Mouse (Mus musculus) E14TG2a.4 (cell line): ENCODE data around the gene Dapp1.
A peak's percentile ranks its signal among the peaks of the same experiment; 100 is the strongest.
"Not testable (repeated sequence)": the region's sequence is repeated elsewhere in the genome, so short reads cannot be mapped to it uniquely, and the experiment has no call there.

Experiments used
- H3K27me3 ChIP-seq: 2 replicates; pipeline ENCODE4 v1.6.1; 2014; ENCODE audit warnings: low read length, control low read depth; ENCODE audit not compliant: insufficient read depth
- H3K36me3 ChIP-seq: 2 replicates; pipeline ENCODE4 v1.6.1; 2014; ENCODE audit warnings: low read length, control low read depth; ENCODE audit not compliant: insufficient read depth
- H3K4me1 ChIP-seq: replicated peaks from 2 replicates; pipeline ENCODE4 v1.6.1; 2014; ENCODE audit warnings: low read depth, low read length, control low read depth
- H3K4me3 ChIP-seq: replicated peaks from 2 replicates; pipeline ENCODE4 v1.5.1; 2014; ENCODE audit warnings: mild to moderate bottlenecking, low read length
- H3K9me3 ChIP-seq: 2 replicates; pipeline ENCODE4 v1.6.1; 2014; ENCODE audit warnings: low read length, control low read depth
- CTCF ChIP-seq: conservative IDR thresholded peaks from 2 replicates; pipeline ENCODE4 v1.5.1; 2014; ENCODE audit warnings: low read length
- NANOG ChIP-seq: IDR thresholded peaks from 2 replicates; pipeline ENCODE4 v1.6.1; 2014; ENCODE audit warnings: borderline replicate concordance, low read length, mixed read lengths
- POU5F1 ChIP-seq: IDR thresholded peaks from 2 replicates; pipeline ENCODE4 v1.6.1; 2014; ENCODE audit warnings: low read length, borderline replicate concordance

Dapp1 gene

DNA sequence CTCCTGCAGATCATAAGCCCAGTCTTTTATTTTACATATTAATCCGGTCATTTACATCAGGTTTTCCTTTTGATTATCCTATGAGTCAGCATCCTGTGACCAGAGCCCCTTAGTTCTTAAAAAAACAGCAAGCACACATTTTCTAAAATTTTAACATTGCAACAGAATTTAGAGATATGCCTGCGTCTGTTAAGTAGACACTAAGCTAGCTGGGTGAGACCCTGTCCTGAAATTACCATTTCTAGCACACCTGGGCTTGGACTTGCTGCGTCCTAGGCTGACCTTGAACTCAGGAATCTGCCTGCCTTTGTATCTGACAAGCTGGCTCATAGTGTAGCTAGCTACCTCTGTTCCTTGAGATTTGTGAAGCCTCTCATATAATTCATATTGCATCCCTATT lies 51.4 kb downstream of the Dapp1 start:
- peaks cover 26% of the 10 kb centered on the region for H3K4me1 ChIP-seq
- no peak overlapping the region for H3K4me3 ChIP-seq
- no peaks in the 10 kb centered on the region for H3K27me3 ChIP-seq
- no peak for TF ChIP-seq POU5F1
- TF ChIP-seq NANOG = no peak
- no peak for TF ChIP-seq CTCF
- no peaks in the 10 kb centered on the region for H3K9me3 ChIP-seq
- H3K36me3 ChIP-seq = peaks cover 70% of the 10 kb centered on the region

DNA sequence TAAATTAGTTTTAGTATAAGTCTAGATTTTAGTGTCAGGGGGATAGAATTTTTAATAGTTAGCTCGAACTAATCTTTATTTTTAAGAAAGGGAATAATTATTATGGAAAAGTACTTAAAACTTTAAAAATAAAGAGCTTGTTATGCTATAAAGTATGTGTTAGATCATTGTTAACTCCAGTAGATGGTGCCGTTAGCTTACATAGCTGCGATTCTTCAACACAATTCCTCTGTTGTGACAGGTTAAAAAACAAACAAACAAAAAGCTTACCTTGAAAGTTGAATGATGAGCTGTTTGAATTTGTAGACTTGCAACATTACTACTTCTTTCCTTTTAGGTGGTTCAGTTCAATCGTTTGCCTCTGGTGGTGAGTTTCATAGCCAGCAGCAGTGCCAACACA lies 54.3 kb downstream of the Dapp1 start:
- Histone ChIP-seq H3K4me1 (peaks cover 23% of the 10 kb centered on the region), H3K4me3 (no peak overlapping the region), H3K27me3 (no peaks in the 10 kb centered on the region), H3K9me3 (no peaks in the 10 kb centered on the region), H3K36me3 (peaks cover 67% of the 10 kb centered on the region)
- TF ChIP-seq NANOG (no peak), CTCF (no peak), POU5F1 (no peak)

GRCm38 (mm10) chr3:137920594-137920993 lies 60.8 kb downstream of the Dapp1 start:
- no peak overlapping the region for H3K4me3 ChIP-seq
- H3K4me1 ChIP-seq = peaks cover 15% of the 10 kb centered on the region
- H3K9me3 ChIP-seq = no peaks in the 10 kb centered on the region
- peaks cover 46% of the 10 kb centered on the region for H3K36me3 ChIP-seq
- no peaks in the 10 kb centered on the region for H3K27me3 ChIP-seq
- TF ChIP-seq NANOG = no peak
- TF ChIP-seq CTCF = no peak
- TF ChIP-seq POU5F1 = no peak

DNA sequence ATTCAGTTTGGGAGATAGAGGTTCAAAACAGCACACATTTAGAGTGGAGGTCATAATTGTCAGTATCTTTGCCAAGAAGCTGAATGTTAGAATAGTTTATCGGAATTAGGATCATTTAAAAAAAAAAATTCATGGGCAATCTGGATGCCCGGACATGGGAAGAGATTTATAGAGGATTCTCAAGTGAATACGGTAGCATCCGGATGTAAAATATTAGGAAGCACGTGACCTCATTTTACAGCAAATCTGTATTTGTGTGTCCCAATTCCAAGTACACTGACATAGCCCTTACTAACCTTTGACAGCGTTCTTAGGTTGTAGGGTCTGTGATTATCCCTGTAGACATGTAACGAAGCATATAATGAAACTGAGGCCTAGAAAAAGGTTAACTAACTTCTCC lies 61.9 kb downstream of the Dapp1 start:
- Histone ChIP-seq H3K36me3 (peaks cover 35% of the 10 kb centered on the region), H3K4me1 (peaks cover 15% of the 10 kb centered on the region), H3K9me3 (no peaks in the 10 kb centered on the region), H3K4me3 (peak overlapping the region; percentile 98), H3K27me3 (no peaks in the 10 kb centered on the region)
- no peak for TF ChIP-seq POU5F1
- TF ChIP-seq NANOG = no peak
- TF ChIP-seq CTCF = no peak

DNA sequence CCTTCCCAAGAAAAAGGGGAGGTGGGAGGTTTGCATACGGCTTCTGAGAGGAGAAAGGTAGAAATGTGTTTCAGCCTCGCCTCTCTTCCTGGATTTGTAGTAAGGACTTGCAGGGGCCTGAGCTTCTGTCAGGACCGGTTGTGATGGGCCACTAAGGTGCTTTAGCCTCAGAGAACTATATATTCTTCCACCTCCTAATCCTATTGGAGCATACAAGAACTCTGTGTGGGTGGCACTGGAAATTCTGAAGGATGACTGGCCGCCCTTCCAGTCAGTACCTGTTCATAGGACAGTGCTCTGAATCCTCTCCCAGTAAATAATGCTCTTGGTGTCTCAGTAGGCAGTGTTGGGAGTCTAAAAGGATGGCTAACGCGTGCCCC lies 62.4 kb downstream of the Dapp1 start:
- TF ChIP-seq NANOG (no peak), POU5F1 (no peak), CTCF (no peak)
- Histone ChIP-seq H3K9me3 (no peaks in the 10 kb centered on the region), H3K4me3 (peak overlapping the region; percentile 98), H3K36me3 (peaks cover 31% of the 10 kb centered on the region), H3K27me3 (no peaks in the 10 kb centered on the region), H3K4me1 (peaks cover 15% of the 10 kb centered on the region)

GRCm38 (mm10) chr3:137918172-137918931 lies 63.0 kb downstream of the Dapp1 start, which contains the start of gene Lamtor3:
Gene Lamtor3 (plus strand): TSS chr3:137918506.
- TF ChIP-seq POU5F1 = no peak
- no peak for TF ChIP-seq CTCF
- TF ChIP-seq NANOG = no peak
- Histone ChIP-seq H3K36me3 (peaks cover 26% of the 10 kb centered on the region), H3K4me3 (peak within 1 kb of the TSS; percentile 98), H3K9me3 (no peaks in the 10 kb centered on the region), H3K27me3 (no peaks in the 10 kb centered on the region), H3K4me1 (peaks cover 15% of the 10 kb centered on the region)

DNA sequence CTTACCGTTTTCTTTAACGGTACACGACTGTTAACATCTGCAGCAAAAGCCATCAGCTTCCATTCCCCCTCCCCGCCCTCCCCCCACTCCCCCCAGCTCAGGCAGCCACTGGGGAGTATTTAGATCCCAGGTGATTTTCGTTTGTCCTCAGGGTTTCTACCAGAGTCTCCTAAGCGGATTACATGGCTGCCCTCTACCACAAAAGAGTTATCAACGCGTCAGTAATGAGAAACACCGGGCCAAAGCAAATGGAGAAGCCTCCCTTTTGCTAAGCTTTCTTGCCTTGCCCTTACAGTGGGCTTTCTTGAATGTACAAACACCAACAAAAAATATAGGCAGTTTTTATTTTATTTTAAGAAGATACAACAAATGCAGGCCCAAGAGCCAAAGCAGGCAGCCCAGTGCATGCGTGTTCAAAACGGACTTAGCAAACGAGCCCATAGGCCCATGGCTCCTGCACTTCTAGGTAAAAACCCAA lies 63.6 kb downstream of the Dapp1 start:
- no peaks in the 10 kb centered on the region for H3K27me3 ChIP-seq
- H3K9me3 ChIP-seq = no peaks in the 10 kb centered on the region
- peaks cover 23% of the 10 kb centered on the region for H3K36me3 ChIP-seq
- TF ChIP-seq CTCF (no peak), POU5F1 (no peak), NANOG (no peak)
- H3K4me1 ChIP-seq = peaks cover 15% of the 10 kb centered on the region
- H3K4me3 ChIP-seq = peak overlapping the region; percentile 98

GRCm38 (mm10) chr3:137914567-137914966 lies 66.8 kb downstream of the Dapp1 start:
- not testable (repeated sequence) for H3K36me3 ChIP-seq, H3K4me3 ChIP-seq, H3K27me3 ChIP-seq, H3K9me3 ChIP-seq
- H3K4me1 ChIP-seq = peaks cover 13% of the 10 kb centered on the region

DNA sequence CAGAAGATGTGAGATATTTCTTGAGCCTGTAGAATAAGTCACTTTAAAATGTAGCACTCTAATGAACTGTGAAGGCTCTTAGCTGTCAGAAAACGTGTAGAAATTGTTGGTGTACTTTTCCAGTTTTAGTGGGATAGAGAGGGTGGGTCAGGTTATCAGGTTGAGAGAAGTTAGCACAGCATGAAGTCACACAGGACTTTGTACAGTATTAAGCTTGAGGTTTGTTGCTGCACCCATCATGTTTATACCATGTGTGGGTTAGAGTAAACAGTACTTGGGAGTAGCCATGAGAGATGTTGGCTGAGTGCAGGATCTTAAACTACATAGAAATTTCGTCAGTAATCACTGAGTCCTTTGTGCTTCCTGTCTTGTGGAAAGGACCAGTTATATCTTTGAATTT lies 68.3 kb downstream of the Dapp1 start:
- peaks cover 7% of the 10 kb centered on the region for H3K4me1 ChIP-seq
- no peak for TF ChIP-seq POU5F1
- TF ChIP-seq NANOG = no peak
- no peak for TF ChIP-seq CTCF
- no peaks in the 10 kb centered on the region for H3K36me3 ChIP-seq
- no peaks in the 10 kb centered on the region for H3K9me3 ChIP-seq
- H3K27me3 ChIP-seq = no peaks in the 10 kb centered on the region
- no peak overlapping the region for H3K4me3 ChIP-seq
